Comparison of ENCODE assay signal across 10 mouse cellular contexts in the genomic region with DNA sequence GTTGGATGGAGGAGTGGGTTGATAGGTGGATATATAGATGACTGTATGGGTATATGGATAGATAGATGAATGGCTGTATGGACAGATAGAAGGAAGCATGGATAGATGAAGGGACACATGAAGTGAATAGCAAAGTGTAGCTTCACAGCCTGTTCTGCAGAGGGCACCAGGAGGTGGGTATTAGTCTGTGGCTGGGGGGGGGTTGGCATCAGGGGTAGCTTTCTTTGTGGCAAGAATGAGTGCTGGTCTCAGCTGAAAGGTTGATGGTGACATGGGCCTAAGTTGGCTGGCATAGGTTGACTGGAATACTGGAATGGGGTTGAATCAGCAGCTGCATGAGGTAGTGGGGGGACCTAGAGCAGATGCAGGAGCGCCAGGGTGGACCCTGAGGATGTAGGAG. TPM values are rescaled to one million over a fixed set of nuclear protein-coding genes. Genes with fewer than 3 reads are reported as not detected.
DNase-seq lines count a peak whose midpoint lies in the region; ATAC-seq lines count a peak whose summit lies in the region.
"Had no signal": no experiment of that assay in that cellular context is flagged by ENCODE, and none has a peak within 500 bp of the region (broad histone marks: within the 10 kb centered on the region; RNA-seq: fewer than 3 reads in every experiment).

No protein-coding gene starts in this region.

- H3K36me3 ChIP-seq in kidney, embryonic 15.5 days: no peaks in the 10 kb centered on the region
- H3K36me3 ChIP-seq in forebrain, embryonic 10.5 days (replicated peaks): peaks cover 20% of the 10 kb centered on the region
- H3K36me3 ChIP-seq in hindbrain, embryonic 13.5 days: peaks cover 17% of the 10 kb centered on the region
- no peaks in the 10 kb centered on the region for H3K36me3 ChIP-seq in midbrain, embryonic 15.5 days (replicated peaks)
- H3K36me3 ChIP-seq in liver, embryonic 11.5 days (ENCODE audit: control insufficient read depth, insufficient read depth, low read length): no peaks in the 10 kb centered on the region

- H3K9me3 ChIP-seq in kidney, embryonic 15.5 days (replicated peaks): no peaks in the 10 kb centered on the region
- H3K9me3 ChIP-seq in forebrain, embryonic 10.5 days: no peaks in the 10 kb centered on the region
- H3K9me3 ChIP-seq in hindbrain, embryonic 13.5 days: no peaks in the 10 kb centered on the region
- H3K9me3 ChIP-seq in midbrain, embryonic 15.5 days: no peaks in the 10 kb centered on the region
- no peaks in the 10 kb centered on the region for H3K9me3 ChIP-seq in liver, embryonic 11.5 days (ENCODE audit: control insufficient read depth, low read length)

- peaks cover 85% of the 10 kb centered on the region for H3K27me3 ChIP-seq in kidney, embryonic 15.5 days
- peaks cover 84% of the 10 kb centered on the region for H3K27me3 ChIP-seq in forebrain, embryonic 10.5 days (ENCODE audit: poor library complexity, severe bottlenecking)
- H3K27me3 ChIP-seq in hindbrain, embryonic 13.5 days: no peaks in the 10 kb centered on the region
- no peaks in the 10 kb centered on the region for H3K27me3 ChIP-seq in midbrain, embryonic 15.5 days (replicated peaks)
- peaks cover 83% of the 10 kb centered on the region for H3K27me3 ChIP-seq in liver, embryonic 11.5 days (replicated peaks; ENCODE audit: control insufficient read depth, insufficient read depth, low read length)

- H3K4me3 ChIP-seq in kidney, embryonic 15.5 days (replicated peaks): no peak overlapping the region
- H3K4me3 ChIP-seq in forebrain, embryonic 10.5 days: peak overlapping the region; percentile 68
- peak overlapping the region; percentile 91 for H3K4me3 ChIP-seq in hindbrain, embryonic 13.5 days
- H3K4me3 ChIP-seq in midbrain, embryonic 15.5 days: peak overlapping the region; percentile 87
- H3K4me3 ChIP-seq in liver, embryonic 11.5 days (ENCODE audit: low read depth, low read length): no peak overlapping the region

- ATAC-seq in kidney, embryonic 15.5 days (replicated peaks; ENCODE audit: low FRiP score): no peak
- ATAC-seq in hindbrain, embryonic 13.5 days (ENCODE audit: low FRiP score): no peak; the same call in 1 of the 2 replicates
- peak; percentile 1; the same call in 1 of the 2 replicates for ATAC-seq in midbrain, embryonic 15.5 days (replicated peaks)
- ATAC-seq in liver, embryonic 11.5 days (replicated peaks; ENCODE audit: low FRiP score): no peak

- no peak overlapping the region for H3K9ac ChIP-seq in kidney, embryonic 15.5 days
- H3K9ac ChIP-seq in hindbrain, embryonic 13.5 days: peak overlapping the region; percentile 100
- H3K9ac ChIP-seq in midbrain, embryonic 15.5 days: peak overlapping the region; percentile 100
- no peak overlapping the region for H3K9ac ChIP-seq in liver, embryonic 11.5 days (ENCODE audit: low read depth, low read length)

- H3K4me1 ChIP-seq in kidney, embryonic 15.5 days: peaks cover 32% of the 10 kb centered on the region
- H3K4me1 ChIP-seq in forebrain, embryonic 10.5 days: peaks cover 57% of the 10 kb centered on the region
- H3K4me1 ChIP-seq in hindbrain, embryonic 13.5 days (replicated peaks): peaks cover 65% of the 10 kb centered on the region
- peaks cover 56% of the 10 kb centered on the region for H3K4me1 ChIP-seq in midbrain, embryonic 15.5 days
- no peaks in the 10 kb centered on the region for H3K4me1 ChIP-seq in liver, embryonic 11.5 days (replicated peaks; ENCODE audit: control insufficient read depth, insufficient read depth, low read length)

- WGBS in kidney, embryonic 15.5 days: 11% methylated on average over 1 of the region's 1 CpGs
- 13% methylated on average over 1 of the region's 1 CpGs for WGBS in forebrain, embryonic 10.5 days
- WGBS in hindbrain, embryonic 13.5 days: 0% methylated on average over 1 of the region's 1 CpGs
- WGBS in midbrain, embryonic 15.5 days: 0% methylated on average over 1 of the region's 1 CpGs
- 13% methylated on average over 1 of the region's 1 CpGs for WGBS in liver, embryonic 11.5 days

- 0 out of 2 replicates have a peak overlapping the region, but pooled peaks have one; percentile 53 for H3K4me2 ChIP-seq in kidney, embryonic 15.5 days
- H3K4me2 ChIP-seq in hindbrain, embryonic 13.5 days: peak overlapping the region; percentile 99
- H3K4me2 ChIP-seq in midbrain, embryonic 15.5 days: peak overlapping the region; percentile 88
- no peak overlapping the region for H3K4me2 ChIP-seq in liver, embryonic 11.5 days

- H3K27ac ChIP-seq in kidney, embryonic 15.5 days: no peak overlapping the region
- peak overlapping the region; percentile 96 for H3K27ac ChIP-seq in forebrain, embryonic 10.5 days
- H3K27ac ChIP-seq in hindbrain, embryonic 13.5 days: peak overlapping the region; percentile 100
- H3K27ac ChIP-seq in midbrain, embryonic 15.5 days: peak overlapping the region; percentile 99
- no peak overlapping the region for H3K27ac ChIP-seq in liver, embryonic 11.5 days (ENCODE audit: low read depth, low read length)
- H3K27ac ChIP-seq: kidney, postnatal 0 days had no signal

- no peak for DNase-seq in kidney, adult 18-20 months
- DNase-seq in forebrain, embryonic 10.5 days (ENCODE audit: extremely low spot score, low spot score): no peak
- DNase-seq in MN1 (ENCODE audit: low spot score): no peak
- no peak for DNase-seq in urinary bladder, postnatal 14 days (ENCODE audit: low spot score)
- DNase-seq in liver, embryonic 11.5 days (ENCODE audit: low spot score): no peak
- DNase-seq: lung, postnatal 36 days had no signal

RNA-seq across cellular contexts. Expression of gene Lrrc4b, which starts 12.4 kb away (rescaled TPM):
- 0.36 and 0.44 TPM in 2 replicates for polyA plus RNA-seq in kidney, embryonic 15.5 days (2015; fragmentation: Nextera tagmentation; extraction: Ambion mirVana)
- polyA plus RNA-seq in forebrain, embryonic 10.5 days (2016; fragmentation: Nextera tagmentation; extraction: Ambion mirVana): 1.8 and 2.1 TPM in 2 replicates
- 14.6 and 15.6 TPM in 2 replicates for polyA plus RNA-seq in hindbrain, embryonic 13.5 days (2015; fragmentation: Nextera tagmentation; extraction: Ambion mirVana)
- 16.7 and 18.1 TPM in 2 replicates for polyA plus RNA-seq in midbrain, embryonic 15.5 days (2015; fragmentation: Nextera tagmentation; extraction: Ambion mirVana)
- 0.25 and 0.52 TPM in 2 replicates for polyA plus RNA-seq in liver, embryonic 11.5 days (2014; fragmentation: Nextera tagmentation; extraction: Ambion mirVana)

RNA-seq across cellular contexts. Expression of gene Aspdh, which starts 24.0 kb away (rescaled TPM):
- 3.2 and 3.9 TPM in 2 replicates for polyA plus RNA-seq in kidney, embryonic 15.5 days (2015; fragmentation: Nextera tagmentation; extraction: Ambion mirVana)
- 1.3 and 1.5 TPM in 2 replicates for polyA plus RNA-seq in forebrain, embryonic 10.5 days (2016; fragmentation: Nextera tagmentation; extraction: Ambion mirVana)
- polyA plus RNA-seq in hindbrain, embryonic 13.5 days (2015; fragmentation: Nextera tagmentation; extraction: Ambion mirVana): 5.6 and 6.5 TPM in 2 replicates
- 5.8 and 6.0 TPM in 2 replicates for polyA plus RNA-seq in midbrain, embryonic 15.5 days (2015; fragmentation: Nextera tagmentation; extraction: Ambion mirVana)
- 5.6 and 6.4 TPM in 2 replicates for polyA plus RNA-seq in liver, embryonic 11.5 days (2014; fragmentation: Nextera tagmentation; extraction: Ambion mirVana)

RNA-seq across cellular contexts. Expression of gene Josd2, which starts 26.6 kb away (rescaled TPM):
- 72.5 and 78.9 TPM in 2 replicates for polyA plus RNA-seq in kidney, embryonic 15.5 days (2015; fragmentation: Nextera tagmentation; extraction: Ambion mirVana)
- polyA plus RNA-seq in forebrain, embryonic 10.5 days (2016; fragmentation: Nextera tagmentation; extraction: Ambion mirVana): 74.9 and 78.5 TPM in 2 replicates
- polyA plus RNA-seq in hindbrain, embryonic 13.5 days (2015; fragmentation: Nextera tagmentation; extraction: Ambion mirVana): 45.8 and 46.2 TPM in 2 replicates
- polyA plus RNA-seq in midbrain, embryonic 15.5 days (2015; fragmentation: Nextera tagmentation; extraction: Ambion mirVana): 38.8 and 42.2 TPM in 2 replicates
- 145 and 146 TPM in 2 replicates for polyA plus RNA-seq in liver, embryonic 11.5 days (2014; fragmentation: Nextera tagmentation; extraction: Ambion mirVana)

RNA-seq across cellular contexts. Expression of gene Emc10, which starts 55.1 kb away (rescaled TPM):
- 113 and 120 TPM in 2 replicates for polyA plus RNA-seq in kidney, embryonic 15.5 days (2015; fragmentation: Nextera tagmentation; extraction: Ambion mirVana)
- 95.8 and 96.9 TPM in 2 replicates for polyA plus RNA-seq in forebrain, embryonic 10.5 days (2016; fragmentation: Nextera tagmentation; extraction: Ambion mirVana)
- polyA plus RNA-seq in hindbrain, embryonic 13.5 days (2015; fragmentation: Nextera tagmentation; extraction: Ambion mirVana): 121 and 126 TPM in 2 replicates
- 145 and 162 TPM in 2 replicates for polyA plus RNA-seq in midbrain, embryonic 15.5 days (2015; fragmentation: Nextera tagmentation; extraction: Ambion mirVana)
- 72.8 and 75.2 TPM in 2 replicates for polyA plus RNA-seq in liver, embryonic 11.5 days (2014; fragmentation: Nextera tagmentation; extraction: Ambion mirVana)

RNA-seq across cellular contexts. Expression of gene Fam71e1, which starts 55.2 kb away (rescaled TPM):
- polyA plus RNA-seq in kidney, embryonic 15.5 days (2015; fragmentation: Nextera tagmentation; extraction: Ambion mirVana): 14.3 and 16.5 TPM in 2 replicates
- 15.1 and 15.8 TPM in 2 replicates for polyA plus RNA-seq in forebrain, embryonic 10.5 days (2016; fragmentation: Nextera tagmentation; extraction: Ambion mirVana)
- polyA plus RNA-seq in hindbrain, embryonic 13.5 days (2015; fragmentation: Nextera tagmentation; extraction: Ambion mirVana): 32.2 and 37.4 TPM in 2 replicates
- 30.1 and 36.6 TPM in 2 replicates for polyA plus RNA-seq in midbrain, embryonic 15.5 days (2015; fragmentation: Nextera tagmentation; extraction: Ambion mirVana)
- polyA plus RNA-seq in liver, embryonic 11.5 days (2014; fragmentation: Nextera tagmentation; extraction: Ambion mirVana): 4.7 and 5.9 TPM in 2 replicates

Comparison
In these comparisons a context has a peak if more than half of its experiments do, and no peak if none do; other contexts are left out.
1. H3K27ac ChIP-seq: peak in forebrain, embryonic 10.5 days (single experiment), hindbrain, embryonic 13.5 days (single experiment) and midbrain, embryonic 15.5 days (single experiment); none in kidney, embryonic 15.5 days (single experiment) and liver, embryonic 11.5 days (single experiment).
2. H3K4me3 ChIP-seq: peak in forebrain, embryonic 10.5 days (single experiment), hindbrain, embryonic 13.5 days (single experiment) and midbrain, embryonic 15.5 days (single experiment); none in kidney, embryonic 15.5 days (single experiment) and liver, embryonic 11.5 days (single experiment).
3. H3K9ac ChIP-seq: peak in hindbrain, embryonic 13.5 days (single experiment) and midbrain, embryonic 15.5 days (single experiment); none in kidney, embryonic 15.5 days (single experiment) and liver, embryonic 11.5 days (single experiment).